Comparison of ENCODE assay signal across 8 mouse cellular contexts in the genomic region with DNA sequence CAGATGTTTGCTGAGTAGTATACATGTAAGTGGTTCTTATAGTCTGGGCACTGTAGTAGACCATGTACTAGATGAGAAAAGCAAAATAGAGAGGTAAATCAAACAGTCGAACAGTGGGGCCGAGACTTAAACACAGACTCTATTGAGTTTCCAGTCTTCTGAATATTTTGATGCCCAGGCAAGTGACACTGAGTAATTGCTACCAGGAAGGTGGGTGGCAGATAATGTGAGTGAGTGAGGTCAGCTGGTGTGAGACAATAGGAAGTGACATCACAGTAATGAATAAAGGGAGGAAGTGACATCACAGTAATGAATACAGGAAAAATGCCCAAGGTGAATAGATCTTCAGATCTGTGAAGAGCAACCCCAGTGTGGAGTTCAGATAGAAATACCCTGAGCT. TPM values are rescaled to one million over a fixed set of nuclear protein-coding genes. Genes with fewer than 3 reads are reported as not detected.
DNase-seq lines count a peak whose midpoint lies in the region; ATAC-seq and TF ChIP-seq lines count a peak whose summit lies in the region.

Gene Rapgef5, plus strand, starts transcription at position 301 of the 400 bp plus-strand sequence.

- no peak within 1 kb of the TSS for H3K27ac ChIP-seq in forebrain, embryonic 12.5 days
- H3K27ac ChIP-seq in forebrain, embryonic 11.5 days (ENCODE audit: low read depth, low read length) = no peak within 1 kb of the TSS
- H3K27ac ChIP-seq in stomach, embryonic 14.5 days (ENCODE audit: low read length) = no peak within 1 kb of the TSS
- H3K27ac ChIP-seq in stomach, postnatal 0 days (replicated peaks) = no peak within 1 kb of the TSS
- no peak within 1 kb of the TSS for H3K27ac ChIP-seq in hindbrain, embryonic 16.5 days (ENCODE audit: low read depth, low read length)
- H3K27ac ChIP-seq in stomach, embryonic 15.5 days = no peak within 1 kb of the TSS

- H3K9ac ChIP-seq in forebrain, embryonic 12.5 days = no peak within 1 kb of the TSS
- H3K9ac ChIP-seq in forebrain, embryonic 11.5 days (ENCODE audit: low read length) = no peak within 1 kb of the TSS
- no peak within 1 kb of the TSS for H3K9ac ChIP-seq in stomach, embryonic 14.5 days (replicated peaks; ENCODE audit: low read depth, low read length)
- no peak within 1 kb of the TSS for H3K9ac ChIP-seq in stomach, postnatal 0 days (ENCODE audit: low read length)
- no peak within 1 kb of the TSS for H3K9ac ChIP-seq in hindbrain, embryonic 16.5 days (ENCODE audit: low read depth, low read length)
- no peak within 1 kb of the TSS for H3K9ac ChIP-seq in stomach, embryonic 15.5 days

- H3K4me1 ChIP-seq in forebrain, embryonic 12.5 days = no peaks in the 10 kb centered on the region
- H3K4me1 ChIP-seq in forebrain, embryonic 11.5 days (replicated peaks; ENCODE audit: control insufficient read depth, insufficient read depth, low read length) = no peaks in the 10 kb centered on the region
- no peaks in the 10 kb centered on the region for H3K4me1 ChIP-seq in stomach, embryonic 14.5 days (ENCODE audit: control insufficient read depth, insufficient read depth, low read length)
- no peaks in the 10 kb centered on the region for H3K4me1 ChIP-seq in stomach, postnatal 0 days (replicated peaks; ENCODE audit: control insufficient read depth, insufficient read depth)
- peaks cover 7% of the 10 kb centered on the region; the same call in 1 of the 2 replicates for H3K4me1 ChIP-seq in hindbrain, embryonic 16.5 days (ENCODE audit: control insufficient read depth, insufficient read depth, low read depth, low read length)
- no peaks in the 10 kb centered on the region for H3K4me1 ChIP-seq in stomach, embryonic 15.5 days

- H3K4me3 ChIP-seq in forebrain, embryonic 12.5 days (replicated peaks) = no peak within 1 kb of the TSS
- H3K4me3 ChIP-seq in forebrain, embryonic 11.5 days (ENCODE audit: low read depth, low read length) = no peak within 1 kb of the TSS
- H3K4me3 ChIP-seq in stomach, embryonic 14.5 days (ENCODE audit: low read depth, low read length) = no peak within 1 kb of the TSS
- no peak within 1 kb of the TSS for H3K4me3 ChIP-seq in stomach, postnatal 0 days (ENCODE audit: low read depth, low read length)
- no peak within 1 kb of the TSS for H3K4me3 ChIP-seq in hindbrain, embryonic 16.5 days (ENCODE audit: low read length)
- no peak within 1 kb of the TSS for H3K4me3 ChIP-seq in stomach, embryonic 15.5 days (replicated peaks)

- no peaks in the 10 kb centered on the region for H3K36me3 ChIP-seq in forebrain, embryonic 12.5 days (replicated peaks)
- H3K36me3 ChIP-seq in forebrain, embryonic 11.5 days (ENCODE audit: control insufficient read depth, insufficient read depth, low read length) = no peaks in the 10 kb centered on the region
- no peaks in the 10 kb centered on the region for H3K36me3 ChIP-seq in stomach, embryonic 14.5 days (ENCODE audit: control insufficient read depth, insufficient read depth, low read length)
- H3K36me3 ChIP-seq in stomach, postnatal 0 days (ENCODE audit: control insufficient read depth, insufficient read depth, low read length) = no peaks in the 10 kb centered on the region
- no peaks in the 10 kb centered on the region for H3K36me3 ChIP-seq in hindbrain, embryonic 16.5 days (ENCODE audit: control insufficient read depth, insufficient read depth, low read length)
- no peaks in the 10 kb centered on the region for H3K36me3 ChIP-seq in stomach, embryonic 15.5 days

- 92% methylated on average over 2 of the region's 2 CpGs for WGBS in forebrain, embryonic 12.5 days
- WGBS in forebrain, embryonic 11.5 days = 98% methylated on average over 2 of the region's 2 CpGs
- 95% methylated on average over 2 of the region's 2 CpGs for WGBS in stomach, embryonic 14.5 days
- 89% methylated on average over 2 of the region's 2 CpGs for WGBS in stomach, postnatal 0 days
- 91% methylated on average over 2 of the region's 2 CpGs for WGBS in hindbrain, embryonic 16.5 days
- 85% methylated on average over 2 of the region's 2 CpGs for WGBS in stomach, embryonic 15.5 days

- TF ChIP-seq EP300 in stomach, postnatal 0 days (optimal IDR thresholded peaks at IDR 0.05) = no peak

- H3K27me3 ChIP-seq in forebrain, embryonic 12.5 days = 0 out of 2 replicates have a peak, but pooled peaks cover 4% of the 10 kb centered on the region
- H3K27me3 ChIP-seq in forebrain, embryonic 11.5 days (ENCODE audit: control insufficient read depth, insufficient read depth, low read length) = no peaks in the 10 kb centered on the region
- no peaks in the 10 kb centered on the region for H3K27me3 ChIP-seq in stomach, embryonic 14.5 days (ENCODE audit: control insufficient read depth, insufficient read depth, low read length)
- H3K27me3 ChIP-seq in stomach, postnatal 0 days (ENCODE audit: control insufficient read depth, insufficient read depth, low read length) = no peaks in the 10 kb centered on the region
- no peaks in the 10 kb centered on the region for H3K27me3 ChIP-seq in hindbrain, embryonic 16.5 days (replicated peaks; ENCODE audit: control insufficient read depth, insufficient read depth, low read length)
- H3K27me3 ChIP-seq in stomach, embryonic 15.5 days (replicated peaks) = no peaks in the 10 kb centered on the region

- no peaks in the 10 kb centered on the region for H3K9me3 ChIP-seq in forebrain, embryonic 12.5 days
- no peaks in the 10 kb centered on the region for H3K9me3 ChIP-seq in forebrain, embryonic 11.5 days (ENCODE audit: control insufficient read depth, low read length)
- no peaks in the 10 kb centered on the region for H3K9me3 ChIP-seq in stomach, embryonic 14.5 days (ENCODE audit: control insufficient read depth, low read depth, low read length)
- no peaks in the 10 kb centered on the region for H3K9me3 ChIP-seq in stomach, postnatal 0 days (ENCODE audit: control insufficient read depth, low read length)
- H3K9me3 ChIP-seq in hindbrain, embryonic 16.5 days (ENCODE audit: control insufficient read depth, low read length) = no peaks in the 10 kb centered on the region
- no peaks in the 10 kb centered on the region for H3K9me3 ChIP-seq in stomach, embryonic 15.5 days

- no peak for ATAC-seq in forebrain, embryonic 12.5 days (ENCODE audit: low FRiP score)
- no peak for ATAC-seq in forebrain, embryonic 11.5 days (replicated peaks; ENCODE audit: low FRiP score)
- no peak for ATAC-seq in stomach, embryonic 14.5 days (ENCODE audit: insufficient number of reproducible peaks, insufficient read depth, low FRiP score, low read depth)
- no peak for ATAC-seq in stomach, postnatal 0 days (ENCODE audit: low FRiP score, low TSS enrichment)
- no peak for ATAC-seq in hindbrain, embryonic 16.5 days
- ATAC-seq in stomach, embryonic 15.5 days (ENCODE audit: insufficient read depth, low FRiP score, low read depth) = no peak

- DNase-seq in forebrain, embryonic 11.5 days (ENCODE audit: low spot score) = no peak
- DNase-seq in stomach, postnatal 0 days (ENCODE audit: low spot score) = no peak
- no peak for DNase-seq in thymus, postnatal 36 days
- no peak for DNase-seq in cerebellum, adult 8-10 months

- H3K4me2 ChIP-seq in forebrain, embryonic 12.5 days = no peak within 1 kb of the TSS
- H3K4me2 ChIP-seq in forebrain, embryonic 11.5 days (ENCODE audit: low read depth, low read length, severe bottlenecking) = no peak within 1 kb of the TSS
- H3K4me2 ChIP-seq in stomach, embryonic 14.5 days (replicated peaks; ENCODE audit: low read depth, low read length) = no peak within 1 kb of the TSS
- H3K4me2 ChIP-seq in stomach, postnatal 0 days (replicated peaks; ENCODE audit: low read depth) = no peak within 1 kb of the TSS
- H3K4me2 ChIP-seq in hindbrain, embryonic 16.5 days (ENCODE audit: low read length) = no peak within 1 kb of the TSS
- H3K4me2 ChIP-seq in stomach, embryonic 15.5 days = no peak within 1 kb of the TSS

- no peak for TF ChIP-seq CTCF in stomach, postnatal 0 days (IDR thresholded peaks at IDR 0.05; ENCODE audit: low read depth)

RNA-seq across cellular contexts. Expression of gene Rapgef5, which starts in this region (rescaled TPM):
- 17.0 and 20.8 TPM in 2 replicates for polyA plus RNA-seq in forebrain, embryonic 12.5 days (2016; fragmentation: Nextera tagmentation; extraction: Ambion mirVana)
- polyA plus RNA-seq in forebrain, embryonic 11.5 days (2014; fragmentation: Nextera tagmentation; extraction: Ambion mirVana) = 7.9 and 8.3 TPM in 2 replicates
- 11.9 and 12.1 TPM in 2 replicates for polyA plus RNA-seq in stomach, embryonic 14.5 days (2014; fragmentation: Nextera tagmentation; extraction: Ambion mirVana)
- 4.3 and 5.6 TPM in 2 replicates for polyA plus RNA-seq in stomach, postnatal 0 days (2015; fragmentation: Nextera tagmentation; extraction: Ambion mirVana)
- 31.9 and 35.4 TPM in 2 replicates for polyA plus RNA-seq in hindbrain, embryonic 16.5 days (2015; fragmentation: Nextera tagmentation; extraction: Ambion mirVana)
- 10.4 and 10.9 TPM in 2 replicates for polyA plus RNA-seq in stomach, embryonic 15.5 days (2015; fragmentation: Nextera tagmentation; extraction: Ambion mirVana)
